Mouse (Mus musculus) heart, postnatal 10 days (tissue): ENCODE measurements at regions not wholly inside any gene's neighbourhood (a gene's known extent, or its start where the extent isn't known, plus 50 kb on each side); places are given as distances from the start of the nearest gene placed in this dataset.
A peak's percentile ranks its signal among the peaks of the same experiment; 100 is the strongest.

Experiments used
- DNase-seq, 2 experiments: peaks; one replicate each; pipeline ENCODE4 v3.0.0; 2021
- intact Hi-C: fragments of 180-260 bp; cut with DNase I; formaldehyde crosslinking; loops from one replicate; pipeline ENCODE4 v1.15.1; 2025

- intact Hi-C loops = no loop called here
- DNase-seq = no peak
Observed at GRCm38 (mm10) chr3:149296419-149296962, 306.1 kb upstream of the Adgrl2 start.

- intact Hi-C loops = no loop called here
- no peak for DNase-seq
Observed at GRCm38 (mm10) chr3:149295942-149296341, 305.6 kb upstream of the Adgrl2 start.

GRCm38 (mm10) chr3:149295257-149295831, 305.0 kb upstream of the Adgrl2 start:
- intact Hi-C loops = no loop called here
- DNase-seq = no peak

GRCm38 (mm10) chr3:149294445-149294844, 304.1 kb upstream of the Adgrl2 start:
- intact Hi-C loops = no loop called here
- DNase-seq = no peak

GRCm38 (mm10) chr3:149292459-149292858, 302.1 kb upstream of the Adgrl2 start:
- intact Hi-C loops = no loop called here
- DNase-seq = no peak

- no peak for DNase-seq
- intact Hi-C loops = no loop called here
Observed at GRCm38 (mm10) chr3:149291473-149291872, 301.1 kb upstream of the Adgrl2 start.

- intact Hi-C loops = no loop called here
Observed at GRCm38 (mm10) chr3:149290228-149290627, 299.9 kb upstream of the Adgrl2 start.

GRCm38 (mm10) chr3:149287080-149287479, 296.7 kb upstream of the Adgrl2 start:
- intact Hi-C loops = no loop called here
- DNase-seq = no peak

More at GRCm38 (mm10) chr3:149290228-149290627, 299.9 kb upstream of the Adgrl2 start:
- DNase-seq = no peak

GRCm38 (mm10) chr3:149284976-149285375, 294.6 kb upstream of the Adgrl2 start:
- DNase-seq = no peak
- intact Hi-C loops = no loop called here

GRCm38 (mm10) chr3:149280807-149281789, 290.7 kb upstream of the Adgrl2 start:
- no peak for DNase-seq
- intact Hi-C loops = no loop called here

- intact Hi-C loops = no loop called here
- no peak for DNase-seq
Observed at GRCm38 (mm10) chr3:149279338-149279737, 289.0 kb upstream of the Adgrl2 start.

- no peak for DNase-seq
- intact Hi-C loops = no loop called here
Observed at GRCm38 (mm10) chr3:149277812-149278211, 287.5 kb upstream of the Adgrl2 start.

GRCm38 (mm10) chr3:149275478-149276132, 285.2 kb upstream of the Adgrl2 start:
- DNase-seq = no peak
- intact Hi-C loops = no loop called here

GRCm38 (mm10) chr3:149274987-149275386, 284.6 kb upstream of the Adgrl2 start:
- intact Hi-C loops = no loop called here
- DNase-seq = no peak

GRCm38 (mm10) chr3:149273993-149274692, 283.8 kb upstream of the Adgrl2 start:
- intact Hi-C loops = no loop called here
- DNase-seq = no peak

- DNase-seq = no peak
- intact Hi-C loops = no loop called here
Observed at GRCm38 (mm10) chr3:149270459-149270858, 280.1 kb upstream of the Adgrl2 start.

- peak; percentile 17 to 29 for DNase-seq
- intact Hi-C loops = loop anchor here (2.0 kb wide), 1 partner anchor 86 kb away; no protein-coding TSS in a partner anchor
Observed at GRCm38 (mm10) chr3:149262332-149262970, 272.1 kb upstream of the Adgrl2 start.

- intact Hi-C loops = loop anchor here (2.0 kb wide), 1 partner anchor 87 kb away; no protein-coding TSS in a partner anchor
- DNase-seq = no peak
Observed at GRCm38 (mm10) chr3:149261764-149262163, 271.4 kb upstream of the Adgrl2 start.

GRCm38 (mm10) chr3:149258826-149259225, 268.5 kb upstream of the Adgrl2 start:
- intact Hi-C loops = no loop called here
- no peak for DNase-seq

- intact Hi-C loops = no loop called here
- DNase-seq = no peak
Observed at GRCm38 (mm10) chr3:149256891-149257290, 266.5 kb upstream of the Adgrl2 start.
